Mouse (Mus musculus) liver, adult 10 weeks (tissue): ENCODE data around the gene Ecd. TPM values are rescaled to one million over a fixed set of nuclear protein-coding genes. Genes with fewer than 3 reads are reported as not detected.

ENCODE experiments used
- polyA plus RNA-seq: library from polyadenylated mRNA; stranded (reverse); fragments of 350-450 nt; fragmentation: Illumina TruSeq; extraction: RNeasy Lipid Tissue Mini Kit (QIAGEN cat#74804); gene quantifications from one replicate; pipeline ENCODE4 v1.2.3, GENCODE M21; 2014; ENCODE audit warnings: low read depth, low replicate concordance

The Ecd gene
- polyA plus RNA-seq = 15.5 TPM

DNA sequence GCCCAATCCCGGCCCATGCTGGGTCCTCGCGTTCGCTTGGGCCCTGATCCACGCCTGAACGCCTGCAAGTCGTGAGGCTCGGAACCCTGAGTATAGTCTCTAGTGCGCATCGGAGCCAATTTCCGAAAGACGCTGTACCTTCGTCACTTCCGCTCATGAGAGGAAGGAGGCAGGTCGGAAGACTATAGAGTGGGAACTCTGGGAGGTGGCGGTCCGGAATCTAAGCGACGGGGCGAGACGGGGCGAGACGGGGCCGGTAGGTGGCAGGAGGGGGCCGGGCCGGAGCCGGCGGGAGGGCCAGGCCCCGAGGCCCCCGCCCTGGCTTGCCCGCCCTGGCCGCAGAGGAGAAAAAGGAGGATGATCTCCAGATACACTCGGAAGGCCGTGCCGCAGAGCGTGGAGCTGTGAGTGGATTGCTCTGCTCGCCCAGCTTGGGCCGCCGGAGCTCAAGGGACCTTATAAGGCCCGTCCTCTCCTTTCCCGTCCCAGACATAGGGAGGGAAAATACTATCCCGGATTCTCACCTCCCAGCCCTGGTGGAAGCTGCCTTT, at the start of gene Ecd, which contains the start of gene Fam149b:
Ecd (minus strand) TSS at position 131 of the 551 bp plus-strand sequence.
Fam149b (plus strand) TSS at position 172 of the 551 bp plus-strand sequence.

DNA sequence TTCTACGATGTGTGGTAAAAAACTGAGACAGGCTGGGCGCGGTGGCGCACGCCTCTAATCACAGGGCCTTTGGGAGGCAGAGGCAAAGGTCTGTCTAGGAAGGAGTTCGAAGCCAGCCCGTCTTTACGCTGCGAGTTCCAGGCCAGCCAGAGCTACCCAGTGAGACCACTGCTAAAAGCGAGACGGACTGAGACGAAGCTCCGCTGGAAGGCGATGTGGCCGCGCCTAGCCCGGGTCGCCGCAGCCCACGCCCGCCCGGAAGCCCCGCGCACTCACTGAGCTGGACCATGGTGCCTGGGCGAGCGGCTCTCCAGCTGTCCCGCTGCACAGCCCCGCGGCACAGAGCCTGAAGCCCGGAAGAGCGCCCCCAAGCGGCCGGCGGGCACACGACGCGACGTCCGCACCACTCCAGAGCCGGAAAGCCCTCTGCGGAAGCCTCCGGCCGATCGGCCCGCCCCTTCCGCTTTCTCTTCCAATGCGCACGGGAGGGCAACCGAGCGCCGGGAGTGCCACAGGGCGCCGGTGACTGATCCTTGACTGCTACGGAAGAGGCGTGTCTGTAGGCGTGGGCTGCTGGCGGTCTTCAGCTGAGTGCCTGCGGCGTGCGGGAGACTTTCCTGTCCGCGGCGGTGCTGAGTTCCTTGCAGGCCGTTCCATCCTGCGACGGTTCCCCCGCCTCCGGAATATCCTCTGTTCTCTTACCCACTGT, 45.4 kb upstream of the Ecd start, which contains the start of gene Mrps16:
Mrps16 (minus strand) TSS at position 430 of the 709 bp plus-strand sequence.

DNA sequence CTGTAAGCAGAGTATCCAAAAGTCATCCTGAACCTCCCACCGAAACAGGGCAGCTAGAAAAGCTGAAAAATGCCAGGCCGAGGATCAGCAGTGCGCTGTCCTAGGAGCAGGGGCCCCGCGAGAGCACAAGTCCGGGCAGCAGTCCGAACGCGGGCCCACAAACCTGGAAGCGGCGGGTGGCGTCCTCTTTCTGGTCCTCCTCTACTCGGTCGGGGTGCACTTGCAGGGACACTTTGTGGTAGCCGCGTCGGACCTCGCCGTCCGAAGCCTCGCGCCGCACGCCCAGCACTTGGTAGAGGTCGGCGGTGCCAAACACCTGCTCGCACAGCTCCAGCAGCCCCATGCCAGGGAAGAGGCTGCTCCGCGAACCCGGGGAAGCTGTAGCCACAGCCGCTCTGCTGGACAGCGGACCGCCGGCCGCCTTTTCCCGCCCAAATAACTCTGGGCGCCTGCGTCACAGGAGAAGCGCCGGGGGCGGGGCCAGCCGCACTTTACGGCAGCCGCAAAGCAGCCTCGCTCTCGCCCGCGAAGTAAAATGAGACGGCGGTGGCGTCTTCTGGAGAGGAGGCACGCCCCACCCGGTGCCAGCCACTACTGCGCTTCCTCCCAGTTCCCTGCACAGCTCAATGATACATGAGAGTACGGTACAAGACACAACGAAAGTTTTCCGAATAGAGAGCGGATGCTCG, 40.7 kb upstream of the Ecd start, which contains the start of gene Dnajc9:
Dnajc9 (minus strand) TSS at position 470 of the 689 bp plus-strand sequence.

DNA sequence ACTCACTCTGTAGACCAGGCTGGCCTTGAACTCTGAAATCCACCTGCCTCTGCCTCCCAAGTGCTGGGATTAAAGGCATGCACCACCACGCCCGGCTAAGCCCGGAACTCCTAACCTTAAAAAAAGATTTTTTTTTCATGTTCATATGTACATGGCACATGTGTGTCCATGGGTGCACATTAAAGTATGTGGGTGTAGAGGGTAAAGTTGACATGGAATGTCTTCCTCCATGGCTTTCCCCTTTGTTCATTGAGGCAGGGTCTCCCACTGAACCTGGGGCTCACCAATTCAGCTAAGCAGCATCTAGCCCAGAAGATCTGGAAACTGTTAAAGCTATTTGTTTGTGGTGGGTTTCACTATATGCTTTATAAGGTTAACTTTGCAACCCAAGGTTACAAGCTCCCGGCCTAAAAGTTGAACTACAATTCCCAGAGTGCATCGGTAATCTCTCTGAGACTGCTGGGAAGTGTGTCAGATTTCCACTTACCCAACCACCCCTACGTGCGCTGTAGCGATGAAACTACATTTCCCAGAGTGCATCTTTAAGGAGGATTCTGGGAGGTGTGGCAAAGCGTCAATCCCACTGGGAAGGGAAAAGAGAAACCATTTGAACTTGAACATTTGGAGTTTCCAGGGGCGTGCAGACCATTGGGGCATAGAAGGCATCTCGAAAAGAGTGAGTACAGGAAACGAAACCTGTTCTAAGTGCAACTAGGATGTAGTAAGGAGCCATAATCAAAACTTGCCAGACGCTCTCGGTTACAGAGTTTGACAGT, 53.6 kb downstream of the Ecd start, which contains the start of gene Nudt13:
Nudt13 (plus strand) TSS at position 581 of the 776 bp plus-strand sequence.

Other genes starting within 250 kb of the Ecd start
- 1.8 TPM for gene Saysd1, start 209.6 kb downstream of the Ecd start, polyA plus RNA-seq
- 4.5 TPM for gene Kcnk5, start 166.3 kb downstream of the Ecd start, polyA plus RNA-seq
- not detected for gene Kcnk16, start 78.9 kb downstream of the Ecd start, polyA plus RNA-seq
- 7.3 TPM for gene Nudt13, start 53.4 kb downstream of the Ecd start, polyA plus RNA-seq
- gene Fam149b, start within 50 bp of the Ecd start, polyA plus RNA-seq = 18.3 TPM
- gene Dnajc9, start 40.8 kb upstream of the Ecd start, polyA plus RNA-seq = 14.9 TPM
- 10.7 TPM for gene Mrps16, start 45.5 kb upstream of the Ecd start, polyA plus RNA-seq
- not detected for gene Cfap70, start 104.1 kb upstream of the Ecd start, polyA plus RNA-seq
- gene Anxa7, start 132.0 kb upstream of the Ecd start, polyA plus RNA-seq = 69.3 TPM
- 0.82 TPM for gene Mss51, start 148.8 kb upstream of the Ecd start, polyA plus RNA-seq
- 62.6 TPM for gene Ppp3cb, start 198.5 kb upstream of the Ecd start, polyA plus RNA-seq